Mouse (Mus musculus) brain, embryonic 14.5 days (tissue): ENCODE data around the gene Nsmce3.

Experiments used
- CTCF ChIP-seq: fragments of 200-500 bp; IDR thresholded peaks from 2 replicates; pipeline ENCODE4 v1.5.1; 2012; ENCODE audit warnings: inconsistent platforms, mild to moderate bottlenecking, moderate library complexity, borderline replicate concordance; ENCODE audit not compliant: insufficient read depth, insufficient read length; ENCODE audit errors: extremely low read depth
- POLR2A ChIP-seq: fragments of 200-500 bp; IDR thresholded peaks from 2 replicates; pipeline ENCODE4 v1.6.1; 2012; ENCODE audit warnings: mild to moderate bottlenecking, inconsistent platforms, borderline replicate concordance; ENCODE audit not compliant: poor library complexity, insufficient read depth, insufficient read length, severe bottlenecking; ENCODE audit errors: extremely low read depth

GRCm38 (mm10) chr7:64855389-64855927 lies 17.3 kb downstream of the Nsmce3 start:
- TF ChIP-seq CTCF (no peak), POLR2A (no peak)
